Mouse (Mus musculus) midbrain, embryonic 16.5 days (tissue): Measurements from ENCODE around the gene Slc26a1. TPM values are rescaled to one million over a fixed set of nuclear protein-coding genes. Genes with fewer than 3 reads are reported as not detected.

ENCODE experiments used
- ATAC-seq: fragments of 200-750 bp; cut with Nextera tagmentation; 2 replicates; pipeline ENCODE4 v1.8.0; 2017; ENCODE audit warnings: moderate TSS enrichment
- H3K27ac ChIP-seq: fragments of 300-500 bp; sonication (generic); 2 replicates; pipeline ENCODE4 v1.5.1; 2014; ENCODE audit warnings: mild to moderate bottlenecking, low read length, mixed read lengths
- H3K27me3 ChIP-seq: fragments of 300-500 bp; sonication (generic); 2 replicates; pipeline ENCODE4 v1.6.1; 2014; ENCODE audit warnings: low read depth, low read length, mixed read lengths; ENCODE audit not compliant: control insufficient read depth, insufficient read depth
- H3K36me3 ChIP-seq: fragments of 300-500 bp; sonication (generic); 2 replicates; pipeline ENCODE4 v1.6.1; 2014; ENCODE audit warnings: mild to moderate bottlenecking, low read length, moderate library complexity, mixed read lengths; ENCODE audit not compliant: control insufficient read depth, insufficient read depth
- H3K4me1 ChIP-seq: fragments of 300-500 bp; sonication (generic); 2 replicates; pipeline ENCODE4 v1.6.1; 2014; ENCODE audit warnings: mild to moderate bottlenecking, low read length, mixed read lengths; ENCODE audit not compliant: control insufficient read depth, insufficient read depth
- H3K4me2 ChIP-seq: fragments of 300-500 bp; sonication (generic); 2 replicates; pipeline ENCODE4 v1.6.1; 2014; ENCODE audit warnings: mild to moderate bottlenecking, low read length, mixed read lengths
- H3K4me3 ChIP-seq: fragments of 300-500 bp; sonication (generic); 2 replicates; pipeline ENCODE4 v1.5.1; 2014; ENCODE audit warnings: low read depth, mild to moderate bottlenecking, low read length, moderate library complexity, mixed read lengths
- H3K9ac ChIP-seq: fragments of 300-500 bp; sonication (generic); 2 replicates; pipeline ENCODE4 v1.6.1; 2014; ENCODE audit warnings: low read depth, low read length, mixed read lengths
- H3K9me3 ChIP-seq: fragments of 300-500 bp; sonication (generic); replicated peaks from 2 replicates; pipeline ENCODE4 v1.6.1; 2014; ENCODE audit warnings: mild to moderate bottlenecking, low read length, mixed read lengths; ENCODE audit not compliant: control insufficient read depth, poor library complexity, severe bottlenecking
- WGBS: fragments of 180-500 bp; shearing (Covaris S2); extraction: QIAGEN DNeasy Blood & Tissue Kit; methylation state at CpG from one replicate; pipeline ENCODE4 v1.1.7; 2014; 5-methylcytosine and 5-hydroxymethylcytosine counted together
- polyA plus RNA-seq: library from polyadenylated mRNA; unstranded; fragments of >200 nt; fragmentation: Nextera tagmentation; extraction: Ambion mirVana; gene quantifications from 2 replicates; pipeline ENCODE4 v1.2.1, GENCODE M21; 2015

Slc26a1 gene
- polyA plus RNA-seq, 1 experiment from 2014 or later, result 4.3 TPM

GRCm38 (mm10) chr5:108655381-108655780 lies 20.0 kb downstream of the Slc26a1 start:
- ATAC-seq, result no peak
- Histone ChIP-seq H3K9me3 (no peaks in the 10 kb centered on the region), H3K27me3 (no peaks in the 10 kb centered on the region), H3K4me3 (no peak overlapping the region), H3K9ac (no peak overlapping the region), H3K4me1 (peaks cover 19% of the 10 kb centered on the region), H3K36me3 (peaks cover 37% of the 10 kb centered on the region), H3K4me2 (no peak overlapping the region), H3K27ac (no peak overlapping the region)
- 95% methylated on average over 9 of the region's 9 CpGs for WGBS

- no peak overlapping the region for H3K9ac ChIP-seq
- H3K4me3 ChIP-seq, result no peak overlapping the region
- ATAC-seq, result no peak
- H3K4me2 ChIP-seq, result no peak overlapping the region
- peaks cover 40% of the 10 kb centered on the region for H3K36me3 ChIP-seq
- no peaks in the 10 kb centered on the region for H3K9me3 ChIP-seq
- H3K4me1 ChIP-seq, result peaks cover 13% of the 10 kb centered on the region
- whole genome bisulfite sequencing, result 95% methylated on average over 10 of the region's 10 CpGs
- no peaks in the 10 kb centered on the region for H3K27me3 ChIP-seq
- no peak overlapping the region for H3K27ac ChIP-seq
Measured at GRCm38 (mm10) chr5:108654444-108654990, 20.9 kb downstream of the Slc26a1 start.

DNA sequence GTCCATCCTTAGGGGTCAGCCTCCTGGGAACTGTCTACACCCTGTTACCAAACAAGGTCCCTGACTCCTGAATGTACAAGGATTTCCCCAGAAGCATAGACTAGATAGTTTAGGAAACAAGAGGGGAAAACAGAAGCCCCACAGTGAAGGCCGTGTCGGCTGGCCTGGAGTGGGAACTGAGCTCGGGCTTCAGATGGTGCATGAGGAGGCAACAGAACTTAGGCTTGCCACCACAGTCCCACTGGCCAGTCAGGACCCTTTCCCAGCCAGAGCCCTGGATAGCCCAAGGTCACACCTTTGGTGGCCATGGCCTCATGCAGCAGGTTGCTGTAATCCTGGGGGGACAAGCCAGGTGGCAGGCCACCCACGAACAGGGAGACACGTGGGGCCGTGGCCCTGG lies 22.0 kb downstream of the Slc26a1 start:
- no peak overlapping the region for H3K4me3 ChIP-seq
- WGBS, result 92% methylated on average over 6 of the region's 6 CpGs
- H3K9ac ChIP-seq, result no peak overlapping the region
- H3K27me3 ChIP-seq, result no peaks in the 10 kb centered on the region
- no peaks in the 10 kb centered on the region for H3K9me3 ChIP-seq
- H3K4me1 ChIP-seq, result peaks cover 4% of the 10 kb centered on the region; the same call in 1 of the 2 replicates
- peaks cover 45% of the 10 kb centered on the region for H3K36me3 ChIP-seq
- H3K4me2 ChIP-seq, result no peak overlapping the region
- no peak for ATAC-seq
- no peak overlapping the region for H3K27ac ChIP-seq

GRCm38 (mm10) chr5:108651823-108652222 lies 23.5 kb downstream of the Slc26a1 start:
- no peak overlapping the region for H3K4me2 ChIP-seq
- peaks cover 51% of the 10 kb centered on the region for H3K36me3 ChIP-seq
- H3K27me3 ChIP-seq, result no peaks in the 10 kb centered on the region
- H3K9ac ChIP-seq, result no peak overlapping the region
- ATAC-seq, result peak; percentile 59
- no peaks in the 10 kb centered on the region for H3K9me3 ChIP-seq
- 77% methylated on average over 1 of the region's 1 CpGs for WGBS
- H3K4me1 ChIP-seq, result no peaks in the 10 kb centered on the region
- H3K4me3 ChIP-seq, result no peak overlapping the region
- H3K27ac ChIP-seq, result no peak overlapping the region

DNA sequence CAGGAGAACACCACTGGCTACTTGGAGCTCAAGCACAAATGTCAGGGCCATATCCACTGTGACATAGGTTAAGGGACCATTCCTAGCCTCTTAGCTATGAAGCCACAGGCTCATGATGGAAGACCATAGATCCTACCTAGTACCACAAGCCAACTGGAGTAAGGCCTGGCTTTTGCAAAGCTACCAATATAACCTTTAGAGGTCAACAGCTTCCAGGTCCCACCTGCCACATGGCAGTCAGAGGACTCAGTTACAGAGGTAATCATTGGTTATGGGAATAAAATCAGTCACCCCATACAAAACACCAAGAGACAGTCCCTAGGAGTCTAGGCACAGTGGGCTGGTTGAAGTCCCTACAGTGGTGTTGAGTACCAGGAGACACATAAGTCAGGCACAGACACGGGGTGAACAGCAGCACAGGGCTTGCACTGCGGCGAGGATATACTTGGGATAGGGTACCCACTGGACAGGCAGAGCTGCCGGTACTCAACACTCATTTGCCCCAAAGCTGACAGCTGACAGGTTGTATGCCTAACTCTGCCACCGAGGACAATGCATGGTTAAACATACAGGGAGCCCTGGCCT lies 24.1 kb downstream of the Slc26a1 start:
- 86% methylated on average over 5 of the region's 5 CpGs for WGBS
- H3K9ac ChIP-seq, result no peak overlapping the region; the same call in 1 of the 2 replicates
- H3K9me3 ChIP-seq, result no peaks in the 10 kb centered on the region
- H3K27ac ChIP-seq, result no peak overlapping the region
- H3K4me3 ChIP-seq, result no peak overlapping the region
- no peak for ATAC-seq
- H3K4me1 ChIP-seq, result no peaks in the 10 kb centered on the region
- peaks cover 51% of the 10 kb centered on the region for H3K36me3 ChIP-seq
- no peak overlapping the region for H3K4me2 ChIP-seq
- H3K27me3 ChIP-seq, result no peaks in the 10 kb centered on the region

GRCm38 (mm10) chr5:108650341-108650740 lies 25.0 kb downstream of the Slc26a1 start:
- H3K36me3 ChIP-seq, result peaks cover 45% of the 10 kb centered on the region
- no peak overlapping the region for H3K27ac ChIP-seq
- no peak overlapping the region for H3K4me3 ChIP-seq
- no peaks in the 10 kb centered on the region for H3K9me3 ChIP-seq
- no peaks in the 10 kb centered on the region for H3K27me3 ChIP-seq
- H3K4me2 ChIP-seq, result no peak overlapping the region
- ATAC-seq, result no peak
- H3K4me1 ChIP-seq, result no peaks in the 10 kb centered on the region
- WGBS, result 90% methylated on average over 7 of the region's 7 CpGs
- no peak overlapping the region for H3K9ac ChIP-seq

GRCm38 (mm10) chr5:108648937-108649576 lies 26.3 kb downstream of the Slc26a1 start:
- Histone ChIP-seq H3K27me3 (no peaks in the 10 kb centered on the region), H3K4me3 (no peak overlapping the region), H3K4me1 (no peaks in the 10 kb centered on the region), H3K9me3 (no peaks in the 10 kb centered on the region), H3K27ac (no peak overlapping the region), H3K4me2 (no peak overlapping the region), H3K36me3 (peaks cover 39% of the 10 kb centered on the region), H3K9ac (no peak overlapping the region)
- no peak for ATAC-seq
- WGBS, result 92% methylated on average over 11 of the region's 11 CpGs

DNA sequence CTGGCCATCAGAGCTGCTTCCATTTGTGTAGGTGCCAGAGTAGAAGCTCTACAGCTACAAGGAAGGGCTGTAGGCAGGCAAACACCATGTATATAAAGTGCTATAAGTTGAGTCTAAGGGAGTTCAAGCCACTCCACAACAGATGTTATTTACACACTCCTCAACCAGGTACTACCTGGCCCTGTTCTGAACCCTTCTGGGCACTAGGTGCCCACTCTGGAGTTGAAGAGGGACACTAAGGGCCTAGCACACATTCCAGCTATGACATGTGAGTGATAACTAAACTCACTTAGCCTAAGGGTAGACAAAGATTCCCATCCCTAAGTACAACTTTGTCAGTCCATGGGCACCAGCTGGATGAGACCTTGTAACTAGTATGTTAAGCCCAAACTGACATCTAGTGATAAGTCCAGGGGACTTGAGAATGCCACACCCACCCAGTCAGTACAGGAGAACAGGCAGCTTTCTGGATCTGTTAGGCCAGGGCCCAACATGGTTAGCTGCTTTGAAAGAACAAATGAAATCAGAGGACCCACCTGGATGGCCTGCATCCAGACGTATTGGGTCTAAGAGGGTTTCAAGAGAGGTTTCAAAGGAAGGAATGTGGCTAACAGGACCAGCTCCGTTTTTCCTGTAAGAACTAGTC lies 27.4 kb downstream of the Slc26a1 start:
- WGBS, result 84% methylated on average over 2 of the region's 2 CpGs
- Histone ChIP-seq H3K27ac (no peak overlapping the region), H3K27me3 (no peaks in the 10 kb centered on the region), H3K4me1 (no peaks in the 10 kb centered on the region), H3K9ac (no peak overlapping the region), H3K4me2 (no peak overlapping the region), H3K4me3 (no peak overlapping the region), H3K36me3 (peaks cover 32% of the 10 kb centered on the region), H3K9me3 (no peaks in the 10 kb centered on the region)
- ATAC-seq, result no peak

DNA sequence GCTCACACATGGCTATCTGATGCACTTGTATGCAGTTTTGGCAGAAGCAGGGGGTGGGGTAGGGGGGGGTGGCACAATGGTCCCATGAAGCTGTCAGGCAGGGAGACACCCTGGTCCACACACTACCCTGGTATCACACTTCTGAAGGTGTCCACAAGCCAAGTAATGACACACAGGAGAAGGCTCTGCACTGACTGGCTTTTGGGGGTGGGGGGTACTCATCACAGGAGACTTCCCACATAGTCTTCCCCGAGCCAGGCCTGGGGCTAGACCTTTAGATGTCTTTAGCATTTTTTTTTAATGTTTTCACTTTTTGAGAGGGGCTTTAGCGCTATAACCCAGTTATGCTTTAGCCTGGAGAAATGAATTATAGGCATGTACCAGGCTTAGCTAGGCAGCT lies 28.1 kb downstream of the Slc26a1 start:
- Histone ChIP-seq H3K36me3 (peaks cover 25% of the 10 kb centered on the region), H3K27me3 (no peaks in the 10 kb centered on the region), H3K9me3 (no peaks in the 10 kb centered on the region), H3K4me1 (no peaks in the 10 kb centered on the region), H3K27ac (no peak overlapping the region), H3K4me3 (no peak overlapping the region), H3K4me2 (no peak overlapping the region), H3K9ac (no peak overlapping the region)
- 93% methylated on average over 2 of the region's 2 CpGs for WGBS
- ATAC-seq, result no peak
